Mouse (Mus musculus) ES-Bruce4 (cell line): ENCODE measurements around the gene Pex16. TPM values are rescaled to one million over a fixed set of nuclear protein-coding genes. Genes with fewer than 3 reads are reported as not detected.

Experiments used
- H3K27ac ChIP-seq: 2 replicates; pipeline ENCODE4 v1.5.1; 2012; ENCODE audit warnings: low read length, inconsistent platforms; ENCODE audit not compliant: insufficient read depth
- H3K27me3 ChIP-seq: 2 replicates; pipeline ENCODE4 v1.6.1; 2012; ENCODE audit warnings: mild to moderate bottlenecking, low read length, inconsistent platforms; ENCODE audit not compliant: control insufficient read depth, poor library complexity, insufficient read depth, severe bottlenecking
- H3K36me3 ChIP-seq: 2 replicates; pipeline ENCODE4 v1.6.1; 2012; ENCODE audit warnings: inconsistent platforms, mild to moderate bottlenecking, low read length, moderate library complexity; ENCODE audit not compliant: control insufficient read depth, poor library complexity, insufficient read depth, severe bottlenecking
- H3K4me1 ChIP-seq: one replicate; pipeline ENCODE4 v1.8.1; 2011; ENCODE audit warnings: low read length; ENCODE audit not compliant: control insufficient read depth, insufficient read depth
- H3K4me3 ChIP-seq: 2 replicates; pipeline ENCODE4 v1.5.1; 2011; ENCODE audit warnings: low read depth, mild to moderate bottlenecking, low read length
- H3K9ac ChIP-seq: 2 replicates; pipeline ENCODE4 v1.6.1; 2012; ENCODE audit warnings: low read depth, mild to moderate bottlenecking, inconsistent platforms; ENCODE audit not compliant: poor library complexity, severe bottlenecking
- H3K9me3 ChIP-seq: replicated peaks from 2 replicates; pipeline ENCODE4 v1.6.1; 2012; ENCODE audit warnings: mild to moderate bottlenecking, low read length, inconsistent platforms; ENCODE audit not compliant: control insufficient read depth, poor library complexity, insufficient read depth, severe bottlenecking
- CTCF ChIP-seq: IDR thresholded peaks from one replicate; pipeline ENCODE4 v1.8.1; 2011; ENCODE audit warnings: low read depth, low read length
- EP300 ChIP-seq: IDR thresholded peaks from 2 replicates; pipeline ENCODE4 v1.6.1; 2011; ENCODE audit warnings: low read depth, low read length; ENCODE audit not compliant: insufficient read depth
- POLR2A ChIP-seq: IDR thresholded peaks from one replicate; pipeline ENCODE4 v1.8.1; 2011; ENCODE audit warnings: low read length; ENCODE audit not compliant: insufficient read depth
- polyA plus RNA-seq: library from polyadenylated mRNA; stranded (reverse); fragments of >200 nt; gene quantifications from 2 replicates; pipeline ENCODE4 v1.2.4, GENCODE M21; 2011; ENCODE audit warnings: low read depth; ENCODE audit not compliant: missing spikeins, insufficient read depth, insufficient read length

Pex16 gene
- polyA plus RNA-seq, 1 experiment, result 7.9 TPM

DNA sequence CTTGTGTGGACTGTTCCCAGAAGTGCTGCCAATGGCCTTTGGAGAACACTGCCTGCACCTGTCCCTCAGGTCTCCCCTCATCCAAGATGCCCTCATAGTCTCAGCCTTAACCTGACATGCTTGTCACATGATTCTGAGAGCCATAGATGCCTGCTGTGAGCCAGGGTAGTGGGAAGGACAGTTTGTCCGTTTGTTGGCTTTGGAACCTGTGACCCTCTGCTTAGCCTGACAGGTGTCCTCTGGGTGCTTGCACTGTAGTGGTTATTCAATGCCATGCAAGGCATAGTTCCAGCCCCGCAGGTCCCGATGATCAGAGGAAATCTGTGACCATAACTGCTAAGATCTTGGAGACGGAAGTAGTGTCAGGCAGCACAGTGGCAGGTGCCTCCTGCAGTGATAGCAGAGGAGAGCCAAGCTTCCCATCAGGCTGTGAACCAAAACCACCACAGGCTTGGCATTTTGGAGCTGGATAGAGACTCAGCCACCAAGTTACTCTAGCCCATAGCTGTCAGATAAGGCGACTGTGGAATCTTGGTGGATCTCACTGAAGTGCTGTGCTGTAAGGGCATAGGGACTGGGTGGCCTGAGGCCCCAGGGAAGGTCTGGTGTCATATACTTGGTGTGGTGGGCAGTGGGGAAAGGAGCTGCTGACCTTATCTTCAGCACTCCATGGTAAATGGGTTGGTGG, 7.6 kb downstream of the Pex16 start, which contains the start of gene 1700029I15Rik:
1700029I15Rik (plus strand) TSS at position 638 of the 688 bp plus-strand sequence.
- H3K9ac ChIP-seq, result no peak within 1 kb of the TSS
- no peaks in the 10 kb centered on the region for H3K27me3 ChIP-seq
- TF ChIP-seq CTCF (no peak), POLR2A (no peak), EP300 (no peak)
- H3K9me3 ChIP-seq, result no peaks in the 10 kb centered on the region
- no peak within 1 kb of the TSS for H3K27ac ChIP-seq
- no peaks in the 10 kb centered on the region for H3K4me1 ChIP-seq
- no peak within 1 kb of the TSS for H3K4me3 ChIP-seq
- no peaks in the 10 kb centered on the region for H3K36me3 ChIP-seq

DNA sequence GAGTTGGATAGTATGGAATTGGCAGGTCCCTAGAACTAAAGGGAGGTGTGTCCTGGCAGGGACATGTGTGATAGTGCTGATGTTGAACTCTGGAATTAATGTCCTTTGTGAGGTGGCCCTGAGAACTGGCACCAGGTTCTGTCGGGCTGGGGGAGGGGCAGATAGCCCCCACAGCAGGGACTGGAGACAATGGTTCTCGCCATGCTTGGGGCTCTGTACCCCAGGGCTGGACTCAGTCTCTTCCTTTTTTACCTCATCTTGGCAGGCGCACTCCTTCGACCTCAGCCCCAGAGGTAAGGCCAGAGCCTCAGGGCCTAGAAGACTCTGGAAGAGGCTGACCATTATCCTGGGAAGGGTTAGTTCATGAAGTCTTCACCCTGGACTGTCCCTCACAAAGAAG, 8.3 kb downstream of the Pex16 start:
- H3K36me3 ChIP-seq, result no peaks in the 10 kb centered on the region
- no peak for TF ChIP-seq CTCF
- TF ChIP-seq EP300, result no peak
- TF ChIP-seq POLR2A, result no peak

DNA sequence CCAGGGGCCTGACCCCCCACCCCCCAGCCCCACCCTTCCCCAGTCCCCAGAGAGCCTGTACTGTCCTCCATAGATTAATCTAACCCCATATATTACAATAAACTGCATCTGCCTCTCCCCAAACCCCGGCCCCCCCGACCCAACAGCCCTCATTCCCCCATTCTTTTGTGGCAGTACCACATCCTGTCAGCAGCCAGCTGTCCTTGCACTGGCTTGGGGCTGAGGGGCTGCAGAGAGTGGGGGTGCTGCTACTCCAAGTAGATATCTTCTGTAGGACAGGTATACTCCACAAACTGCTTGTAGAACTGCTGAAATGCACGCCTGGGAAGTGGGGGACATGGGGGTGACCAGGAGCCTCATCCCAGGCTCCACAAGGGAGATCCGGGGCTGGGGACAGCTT, 9.6 kb downstream of the Pex16 start:
- H3K27ac ChIP-seq, result no peak overlapping the region
- H3K9ac ChIP-seq, result no peak overlapping the region
- no peaks in the 10 kb centered on the region for H3K36me3 ChIP-seq
- H3K4me3 ChIP-seq, result no peak overlapping the region
- no peaks in the 10 kb centered on the region for H3K4me1 ChIP-seq
- TF ChIP-seq CTCF (no peak), POLR2A (no peak), EP300 (no peak)
- no peaks in the 10 kb centered on the region for H3K9me3 ChIP-seq
- no peaks in the 10 kb centered on the region for H3K27me3 ChIP-seq

More for the DNA sequence above, 8.3 kb downstream of the Pex16 start:
- no peak overlapping the region for H3K27ac ChIP-seq
- H3K4me3 ChIP-seq, result no peak overlapping the region
- no peaks in the 10 kb centered on the region for H3K9me3 ChIP-seq
- H3K27me3 ChIP-seq, result no peaks in the 10 kb centered on the region
- H3K9ac ChIP-seq, result no peak overlapping the region
- H3K4me1 ChIP-seq, result no peaks in the 10 kb centered on the region

DNA sequence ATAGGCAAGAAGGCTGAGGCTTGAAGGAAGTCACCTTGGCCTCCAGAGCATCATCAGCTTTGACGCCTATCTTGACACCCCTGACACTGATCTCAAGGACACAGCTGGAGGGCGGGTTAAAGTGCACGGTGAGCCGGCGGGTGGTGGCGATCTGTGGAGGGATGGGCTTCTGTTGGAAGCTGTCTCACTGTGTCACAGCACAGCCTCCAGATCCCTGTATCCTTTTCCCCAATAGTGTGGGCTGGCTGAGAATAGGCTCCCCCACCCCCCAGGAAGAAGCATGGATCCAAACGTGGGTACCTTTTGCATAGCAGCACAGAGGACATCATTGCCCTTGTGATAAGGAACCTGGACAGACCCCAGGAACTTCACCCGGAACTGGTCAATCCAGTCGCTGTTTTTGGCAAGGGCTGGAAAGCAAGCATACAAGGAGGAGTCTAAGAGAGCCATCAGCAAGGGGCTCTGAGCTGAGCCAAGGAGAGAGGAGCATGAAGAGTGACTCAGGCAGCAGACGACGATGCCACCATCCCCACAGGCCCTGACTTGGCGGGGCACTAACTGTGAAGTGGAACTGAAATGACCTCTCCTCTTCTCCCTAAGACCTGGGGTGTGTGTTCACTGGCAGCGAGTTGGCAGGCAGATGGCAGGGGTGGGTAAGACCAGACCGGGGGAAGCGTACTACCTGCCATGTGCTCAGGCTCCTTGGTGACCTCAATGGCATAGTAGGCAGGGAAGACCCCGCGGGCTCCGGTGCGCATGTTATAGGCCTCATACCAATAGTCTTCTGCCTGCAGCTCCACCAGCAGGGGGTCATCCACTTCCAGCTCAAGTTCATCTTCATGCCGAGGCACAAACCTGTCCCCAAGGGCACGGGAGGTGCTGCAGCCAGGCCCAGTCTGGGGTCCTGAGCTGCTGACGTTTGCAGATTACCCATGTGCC, 10.9 kb downstream of the Pex16 start:
- Histone ChIP-seq H3K36me3 (no peaks in the 10 kb centered on the region), H3K27me3 (no peaks in the 10 kb centered on the region), H3K4me1 (no peaks in the 10 kb centered on the region), H3K9me3 (no peaks in the 10 kb centered on the region), H3K27ac (no peak overlapping the region), H3K4me3 (no peak overlapping the region), H3K9ac (no peak overlapping the region)
- no peak for TF ChIP-seq EP300
- no peak for TF ChIP-seq POLR2A

DNA sequence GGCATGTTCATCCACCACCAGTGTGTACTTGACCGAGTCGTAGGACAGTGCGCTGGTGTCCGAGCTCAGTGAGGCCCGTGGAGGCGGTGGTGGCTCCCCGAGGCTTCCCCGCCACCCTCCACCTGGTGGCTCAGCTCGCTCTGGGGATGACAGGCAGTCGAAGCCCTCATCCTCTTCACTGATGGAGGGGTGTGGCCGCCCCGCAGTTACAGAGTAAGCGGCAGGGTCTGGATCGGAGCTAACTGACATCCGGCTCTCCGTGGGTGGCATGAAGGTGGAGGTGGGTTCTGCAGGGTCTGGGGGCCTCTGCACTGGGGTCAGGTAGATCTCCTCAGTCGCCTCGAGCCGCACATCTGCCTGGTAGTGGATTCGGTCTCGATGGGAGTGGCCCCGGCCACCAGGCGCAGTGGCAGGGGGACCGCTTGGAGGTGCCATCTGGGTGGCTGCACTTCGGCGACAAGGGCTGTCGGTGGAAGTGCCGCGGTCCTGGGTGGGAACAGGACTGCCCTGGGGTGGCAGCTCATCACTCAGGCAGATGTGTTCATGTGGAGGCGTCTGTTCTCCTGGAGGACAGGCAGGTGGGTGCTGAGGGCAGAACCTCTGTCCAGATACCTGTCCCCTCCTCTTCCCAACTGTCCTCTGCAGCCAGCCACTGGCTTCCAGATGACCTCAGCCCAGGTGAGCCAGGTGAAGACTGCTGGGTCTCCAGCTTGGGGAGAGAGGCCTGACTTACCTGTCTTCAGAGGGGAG, 12.5 kb downstream of the Pex16 start:
- Histone ChIP-seq H3K9ac (no peak overlapping the region), H3K27ac (no peak overlapping the region), H3K36me3 (no peaks in the 10 kb centered on the region), H3K27me3 (no peaks in the 10 kb centered on the region), H3K9me3 (no peaks in the 10 kb centered on the region), H3K4me3 (no peak overlapping the region), H3K4me1 (no peaks in the 10 kb centered on the region)
- TF ChIP-seq POLR2A (no peak), CTCF (no peak), EP300 (no peak)

DNA sequence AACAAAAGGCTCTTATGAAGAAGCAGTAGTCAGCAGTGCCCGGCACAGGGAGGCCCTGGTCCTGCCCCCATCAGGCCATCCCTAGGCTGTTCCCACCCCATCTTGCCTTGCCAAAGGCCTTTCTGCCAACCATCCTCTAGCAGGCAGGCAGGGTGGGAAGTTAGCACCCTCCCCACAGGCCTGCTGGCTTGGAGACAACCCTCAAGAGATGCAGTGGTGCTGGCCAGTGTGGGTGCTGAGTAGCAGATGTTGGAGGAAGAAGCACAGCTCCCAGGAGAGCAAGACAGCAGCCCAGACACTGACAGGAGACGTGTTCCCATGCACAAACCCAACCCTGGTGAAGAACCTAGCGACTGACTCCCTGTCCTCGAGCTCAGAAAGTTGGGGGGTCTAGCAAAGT, 13.2 kb downstream of the Pex16 start:
- no peaks in the 10 kb centered on the region for H3K4me1 ChIP-seq
- no peak overlapping the region for H3K4me3 ChIP-seq
- no peaks in the 10 kb centered on the region for H3K27me3 ChIP-seq
- no peak overlapping the region for H3K9ac ChIP-seq
- H3K27ac ChIP-seq, result no peak overlapping the region
- no peak for TF ChIP-seq POLR2A
- TF ChIP-seq EP300, result no peak
- TF ChIP-seq CTCF, result no peak
- H3K36me3 ChIP-seq, result no peaks in the 10 kb centered on the region
- no peaks in the 10 kb centered on the region for H3K9me3 ChIP-seq
